Mouse (Mus musculus) hindbrain, embryonic 13.5 days (tissue): ENCODE measurements around the gene Tmem258. TPM values are rescaled to one million over a fixed set of nuclear protein-coding genes. Genes with fewer than 3 reads are reported as not detected.
"Not testable (repeated sequence)": the region's sequence is repeated elsewhere in the genome, so short reads cannot be mapped to it uniquely, and the experiment has no call there.

ENCODE experiments used
- ATAC-seq: fragments of 200-750 bp; cut with Nextera tagmentation; 2 replicates; pipeline ENCODE4 v1.8.0; 2017; ENCODE audit warnings: moderate TSS enrichment; ENCODE audit not compliant: low FRiP score
- H3K27ac ChIP-seq: fragments of 300-500 bp; sonication (generic); 2 replicates; pipeline ENCODE4 v1.5.1; 2015; ENCODE audit warnings: inconsistent platforms, mild to moderate bottlenecking, moderate library complexity
- H3K27me3 ChIP-seq: fragments of 300-500 bp; sonication (generic); 2 replicates; pipeline ENCODE4 v1.6.1; 2015; ENCODE audit warnings: mild to moderate bottlenecking, inconsistent platforms
- H3K36me3 ChIP-seq: fragments of 300-500 bp; sonication (generic); 2 replicates; pipeline ENCODE4 v1.6.1; 2015; ENCODE audit warnings: mild to moderate bottlenecking, inconsistent platforms
- H3K4me1 ChIP-seq: fragments of 300-500 bp; sonication (generic); replicated peaks from 2 replicates; pipeline ENCODE4 v1.6.1; 2015; ENCODE audit warnings: inconsistent platforms
- H3K4me2 ChIP-seq: fragments of 300-500 bp; sonication (generic); 2 replicates; pipeline ENCODE4 v1.6.1; 2015; ENCODE audit warnings: inconsistent platforms, mild to moderate bottlenecking, moderate library complexity
- H3K4me3 ChIP-seq: fragments of 300-500 bp; sonication (generic); 2 replicates; pipeline ENCODE4 v1.5.1; 2015; ENCODE audit warnings: mild to moderate bottlenecking, inconsistent platforms
- H3K9ac ChIP-seq: fragments of 300-500 bp; sonication (generic); 2 replicates; pipeline ENCODE4 v1.6.1; 2015; ENCODE audit warnings: mild to moderate bottlenecking, inconsistent platforms
- H3K9me3 ChIP-seq: fragments of 300-500 bp; sonication (generic); 2 replicates; pipeline ENCODE4 v1.6.1; 2016; ENCODE audit warnings: inconsistent platforms
- WGBS: fragments of 180-500 bp; shearing (Covaris S2); methylation state at CpG from one replicate; pipeline ENCODE4 v1.1.7; 2015; 5-methylcytosine and 5-hydroxymethylcytosine counted together
- polyA plus RNA-seq: library from polyadenylated mRNA; unstranded; fragments of >200 nt; fragmentation: Nextera tagmentation; extraction: Ambion mirVana; gene quantifications from 2 replicates; pipeline ENCODE4 v1.2.1, GENCODE M21; 2015

Tmem258 gene
- polyA plus RNA-seq = 386 and 403 TPM in 2 replicates

DNA sequence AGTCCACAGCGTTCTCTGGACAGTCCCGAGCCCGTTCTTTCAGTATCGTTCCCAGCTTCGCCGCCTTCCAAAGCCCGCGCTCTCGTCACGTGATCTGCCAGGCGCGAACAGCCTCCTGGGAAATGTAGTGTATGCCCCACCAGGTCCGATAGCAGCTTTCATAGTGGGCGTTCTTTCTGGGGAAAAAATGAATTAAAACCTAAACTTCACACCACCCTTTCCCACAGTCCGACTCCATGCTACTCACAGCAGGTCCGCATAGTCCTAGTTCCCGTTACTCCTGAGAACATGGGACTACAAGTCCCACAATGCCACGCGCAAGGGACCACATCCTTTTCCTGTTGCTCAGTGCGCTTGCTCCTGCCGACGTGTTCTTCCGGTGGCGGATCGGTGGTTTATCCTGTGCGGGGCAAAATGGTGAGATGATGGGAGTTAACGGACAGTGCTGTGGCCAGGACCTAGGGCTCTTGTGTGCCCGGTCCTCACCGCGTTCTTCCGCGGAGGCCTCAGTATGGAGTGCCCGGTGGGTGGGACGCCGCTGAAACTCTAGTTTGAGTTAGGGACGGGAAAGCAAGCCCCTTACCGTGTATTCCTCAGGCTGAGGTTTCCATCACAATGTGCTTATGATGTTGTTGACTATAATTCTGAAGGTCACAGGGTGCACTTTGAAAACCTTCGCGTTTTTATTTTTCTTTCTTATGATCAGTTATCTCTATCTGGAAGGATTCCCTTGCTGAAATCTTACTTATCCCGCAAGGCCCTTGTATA, at the start of gene Tmem258, which contains the start of gene Fen1:
Gene Tmem258 (plus strand): TSS at position 167 of the 768 bp plus-strand sequence.
Gene Fen1 (minus strand): TSS at position 322 of the 768 bp plus-strand sequence.
- H3K9me3 ChIP-seq = no peaks in the 10 kb centered on the region
- H3K27ac ChIP-seq = peak within 1 kb of the TSS; percentile 85
- H3K27me3 ChIP-seq = no peaks in the 10 kb centered on the region
- peak; percentile 94 for ATAC-seq
- H3K9ac ChIP-seq = peak within 1 kb of the TSS; percentile 88
- peaks cover 21% of the 10 kb centered on the region for H3K4me1 ChIP-seq
- peak within 1 kb of the TSS; percentile 78 for H3K4me2 ChIP-seq
- H3K4me3 ChIP-seq = peak within 1 kb of the TSS; percentile 64
- whole genome bisulfite sequencing = under 1% methylated on average over 40 of the region's 40 CpGs
- H3K36me3 ChIP-seq = peaks cover 51% of the 10 kb centered on the region

DNA sequence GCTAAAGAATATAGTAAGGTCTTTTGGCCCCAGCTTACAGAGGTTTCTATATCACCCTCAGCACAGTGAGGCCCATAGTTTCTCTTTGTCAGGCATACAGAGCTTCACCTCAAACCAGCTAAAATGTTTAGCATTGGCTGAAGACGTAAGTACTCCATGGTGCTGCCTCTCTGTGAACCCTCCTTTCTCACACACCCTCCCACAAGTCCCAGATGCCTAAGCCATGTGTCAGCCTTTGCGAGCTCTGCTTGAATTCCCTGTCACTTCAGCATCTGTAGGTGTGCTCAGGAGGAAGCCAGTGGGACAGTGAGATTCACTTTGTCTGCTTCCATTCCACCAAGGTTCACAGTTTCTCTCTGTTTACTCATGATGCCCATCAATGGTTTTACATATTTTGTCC, 46.1 kb upstream of the Tmem258 start:
- no peak for ATAC-seq
- 91% methylated on average over 2 of the region's 2 CpGs for WGBS
- no peaks in the 10 kb centered on the region for H3K4me1 ChIP-seq
- H3K27me3 ChIP-seq = no peaks in the 10 kb centered on the region
- no peak overlapping the region for H3K4me3 ChIP-seq
- H3K4me2 ChIP-seq = no peak overlapping the region
- no peaks in the 10 kb centered on the region for H3K36me3 ChIP-seq
- H3K27ac ChIP-seq = no peak overlapping the region
- no peaks in the 10 kb centered on the region for H3K9me3 ChIP-seq
- H3K9ac ChIP-seq = no peak overlapping the region

DNA sequence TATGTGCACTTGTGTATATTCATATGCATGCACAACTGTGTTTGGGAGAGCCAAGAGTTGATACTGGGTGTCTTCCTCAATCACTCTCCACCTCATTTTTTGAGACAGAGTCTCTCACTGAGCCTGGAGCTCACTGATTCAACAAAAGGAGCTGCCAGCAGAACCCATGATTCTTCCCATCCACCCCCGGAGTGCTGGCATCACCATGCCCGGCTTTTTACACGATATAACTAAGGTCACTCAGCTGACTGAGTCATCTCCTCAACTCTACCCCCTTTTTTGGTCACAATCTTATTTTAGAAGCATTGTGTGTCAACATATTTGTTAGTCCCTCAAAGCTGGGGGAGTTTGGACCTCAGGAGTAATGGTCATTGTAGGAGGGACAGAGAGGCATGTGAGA, 39.9 kb upstream of the Tmem258 start:
- H3K4me3 ChIP-seq = no peak overlapping the region
- ATAC-seq = no peak
- no peaks in the 10 kb centered on the region for H3K27me3 ChIP-seq
- no peak overlapping the region for H3K4me2 ChIP-seq
- WGBS = 88% methylated on average over 3 of the region's 3 CpGs
- H3K9me3 ChIP-seq = no peaks in the 10 kb centered on the region
- H3K9ac ChIP-seq = no peak overlapping the region
- no peaks in the 10 kb centered on the region for H3K36me3 ChIP-seq
- H3K4me1 ChIP-seq = no peaks in the 10 kb centered on the region
- no peak overlapping the region for H3K27ac ChIP-seq

DNA sequence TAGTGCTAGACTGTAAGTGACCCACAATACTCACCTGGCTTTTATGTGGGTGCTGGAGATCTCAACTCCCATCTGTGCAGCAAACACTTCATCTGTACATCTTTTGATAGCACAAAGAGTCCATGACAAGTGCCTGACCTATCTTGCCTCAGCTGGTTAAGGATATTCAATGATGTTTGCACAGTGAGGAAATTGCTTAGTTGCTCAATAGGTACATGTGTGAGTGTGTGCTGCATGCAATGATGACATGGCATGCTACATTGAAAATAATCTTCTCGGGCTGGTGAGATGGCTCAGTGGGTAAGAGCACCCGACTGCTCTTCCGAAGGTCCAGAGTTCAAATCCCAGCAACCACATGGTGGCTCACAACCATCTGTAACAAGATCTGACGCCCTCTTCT, 37.9 kb upstream of the Tmem258 start:
- not testable (repeated sequence) for H3K27me3 ChIP-seq, H3K9me3 ChIP-seq, ATAC-seq, H3K36me3 ChIP-seq, H3K4me3 ChIP-seq, H3K4me2 ChIP-seq, H3K9ac ChIP-seq, H3K27ac ChIP-seq, H3K4me1 ChIP-seq
- 82% methylated on average over 4 of the region's 4 CpGs for WGBS

DNA sequence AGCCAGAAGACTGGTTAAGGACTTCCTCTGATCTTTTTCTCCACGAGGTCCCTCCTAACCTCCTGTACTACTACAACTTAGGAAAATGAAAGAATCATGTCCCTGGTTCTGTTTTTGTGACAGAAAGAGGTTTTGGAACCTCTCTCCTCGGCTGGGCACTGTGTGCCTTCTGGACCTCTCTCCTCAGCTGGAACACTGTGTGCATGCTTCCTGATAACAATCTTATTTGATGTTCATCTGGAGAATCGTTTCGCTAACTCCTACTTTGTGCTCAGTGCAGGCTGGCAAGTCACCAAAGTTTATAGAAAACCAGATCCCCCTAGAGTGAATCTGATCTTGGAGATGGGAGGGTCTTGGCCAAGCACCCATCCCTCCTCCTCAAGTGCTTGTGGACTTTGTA, 36.7 kb upstream of the Tmem258 start:
- Histone ChIP-seq H3K4me2 (no peak overlapping the region), H3K9ac (no peak overlapping the region), H3K27me3 (no peaks in the 10 kb centered on the region), H3K27ac (no peak overlapping the region), H3K4me1 (no peaks in the 10 kb centered on the region), H3K4me3 (no peak overlapping the region), H3K9me3 (no peaks in the 10 kb centered on the region), H3K36me3 (no peaks in the 10 kb centered on the region)
- 85% methylated on average over 4 of the region's 4 CpGs for WGBS
- no peak for ATAC-seq

DNA sequence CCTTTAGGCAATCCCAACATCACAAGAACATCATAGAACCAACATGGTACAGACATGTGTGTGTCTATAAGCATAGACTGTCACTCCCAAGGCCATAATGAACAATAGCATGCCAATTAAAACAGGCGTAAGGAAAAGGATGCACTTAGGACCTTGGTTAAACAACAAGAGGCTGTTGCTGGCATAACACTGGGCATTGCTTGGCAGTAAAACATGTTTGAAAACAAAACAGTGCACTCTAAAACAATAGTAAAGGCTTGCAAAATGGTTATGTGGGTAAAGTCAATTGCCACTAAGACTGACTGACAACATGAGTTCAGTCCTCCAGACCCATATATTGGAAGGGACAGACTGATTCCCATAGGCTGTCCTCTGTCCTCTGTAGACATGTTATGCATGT, 35.9 kb upstream of the Tmem258 start:
- Histone ChIP-seq H3K4me2 (no peak overlapping the region), H3K27ac (no peak overlapping the region), H3K4me3 (no peak overlapping the region), H3K4me1 (no peaks in the 10 kb centered on the region), H3K9me3 (no peaks in the 10 kb centered on the region), H3K27me3 (no peaks in the 10 kb centered on the region), H3K9ac (no peak overlapping the region), H3K36me3 (no peaks in the 10 kb centered on the region)
- no peak for ATAC-seq
- 93% methylated on average over 1 of the region's 1 CpGs for WGBS

DNA sequence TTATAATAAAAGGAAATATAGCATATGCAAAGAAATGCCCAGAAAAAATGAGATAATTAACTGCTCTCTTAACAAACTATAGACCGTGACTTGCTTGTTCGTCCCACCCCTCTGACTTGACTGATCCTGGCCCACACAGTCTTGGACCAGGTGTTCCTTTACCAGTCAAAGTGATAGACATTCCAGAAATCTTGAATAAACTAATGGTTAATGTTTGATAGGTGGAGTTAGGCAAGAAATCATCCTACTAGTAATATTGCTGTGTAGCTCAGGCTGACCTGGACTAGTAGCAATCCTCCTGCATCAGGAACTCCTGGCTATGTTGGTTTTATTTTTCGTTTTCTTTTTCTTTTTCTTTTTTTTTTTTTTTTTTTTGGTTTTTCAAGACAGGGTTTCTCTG, 35.4 kb upstream of the Tmem258 start:
- 87% methylated on average over 3 of the region's 3 CpGs for WGBS
- ATAC-seq = no peak
- Histone ChIP-seq H3K27me3 (no peaks in the 10 kb centered on the region), H3K4me3 (no peak overlapping the region), H3K4me1 (no peaks in the 10 kb centered on the region), H3K36me3 (no peaks in the 10 kb centered on the region), H3K4me2 (no peak overlapping the region), H3K27ac (no peak overlapping the region), H3K9me3 (no peaks in the 10 kb centered on the region), H3K9ac (no peak overlapping the region)

DNA sequence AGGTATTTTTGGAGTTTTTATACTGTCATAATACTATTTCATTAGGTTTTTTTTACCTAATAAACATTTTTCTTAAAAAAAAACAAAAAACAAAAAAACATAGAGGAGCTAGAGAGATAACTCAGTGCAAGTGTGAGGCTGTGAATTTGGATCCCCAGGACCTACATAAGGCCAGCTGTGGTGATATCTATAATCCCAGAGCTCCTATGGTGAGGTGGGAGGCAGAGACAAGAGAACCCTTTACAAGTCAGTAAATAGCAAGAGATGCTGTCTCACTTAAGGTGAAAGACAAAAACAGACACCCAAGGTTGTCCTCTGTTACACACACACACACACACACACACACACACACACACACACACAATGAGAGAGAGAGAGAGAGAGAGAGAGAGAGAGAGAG, 34.6 kb upstream of the Tmem258 start:
- Histone ChIP-seq H3K9me3 (no peaks in the 10 kb centered on the region), H3K4me3 (no peak overlapping the region), H3K36me3 (no peaks in the 10 kb centered on the region), H3K9ac (no peak overlapping the region), H3K27ac (no peak overlapping the region), H3K27me3 (no peaks in the 10 kb centered on the region), H3K4me2 (no peak overlapping the region), H3K4me1 (no peaks in the 10 kb centered on the region)
- no peak for ATAC-seq

DNA sequence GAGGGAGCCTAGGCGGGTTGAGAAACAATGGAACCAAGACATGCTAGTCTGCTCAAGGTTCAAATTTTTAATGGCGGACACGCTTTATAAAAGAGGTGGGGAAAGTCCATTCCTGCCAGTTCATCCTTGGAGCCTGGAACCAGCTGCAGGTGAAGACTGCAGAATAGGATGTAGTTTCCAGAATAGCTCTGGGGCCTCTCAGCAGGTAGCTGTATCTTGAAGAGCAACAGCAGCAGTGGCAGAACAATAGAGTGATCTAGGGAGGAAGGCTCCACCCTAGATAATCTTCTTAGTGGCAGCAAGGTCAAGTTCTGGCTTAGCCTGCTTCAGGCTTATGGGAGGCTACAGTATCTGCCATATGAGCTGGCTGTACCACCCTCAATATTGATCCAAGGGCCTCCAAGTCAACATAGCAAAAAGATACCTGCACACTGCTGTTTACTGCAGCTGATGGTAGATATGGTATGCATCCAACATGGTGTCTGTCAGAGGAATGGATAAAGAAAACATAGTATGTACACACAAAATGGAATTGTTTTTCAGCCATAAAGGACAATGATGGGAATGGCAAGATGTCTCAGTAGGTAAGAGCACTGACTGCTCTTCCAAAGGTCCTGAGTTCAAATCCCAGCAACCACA, 34.0 kb upstream of the Tmem258 start:
- not testable (repeated sequence) for ATAC-seq, H3K4me2 ChIP-seq, H3K27ac ChIP-seq, H3K27me3 ChIP-seq, H3K4me3 ChIP-seq, H3K9ac ChIP-seq, H3K36me3 ChIP-seq, H3K9me3 ChIP-seq, H3K4me1 ChIP-seq
- WGBS = 88% methylated on average over 3 of the region's 3 CpGs

DNA sequence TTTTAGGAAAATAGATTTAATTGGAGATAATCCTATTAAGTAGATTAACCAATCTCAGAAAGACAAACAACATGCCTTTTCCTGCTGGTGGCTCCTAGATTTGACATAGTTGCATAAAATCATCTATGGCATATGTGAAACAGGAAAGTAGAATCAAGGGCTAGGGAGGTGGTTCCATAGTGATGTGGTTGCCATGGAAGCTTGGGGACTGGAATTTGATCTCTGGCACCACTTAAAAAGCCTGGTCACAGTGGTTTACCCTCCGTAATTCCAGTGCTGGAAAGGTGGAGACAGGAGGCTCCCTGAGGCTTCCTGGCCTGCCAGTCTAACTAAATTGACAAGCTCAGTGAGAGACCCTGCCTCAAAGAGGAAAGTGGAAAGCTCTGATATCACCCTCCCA, 33.3 kb upstream of the Tmem258 start:
- Histone ChIP-seq H3K4me1 (no peaks in the 10 kb centered on the region), H3K9ac (no peak overlapping the region), H3K4me3 (no peak overlapping the region), H3K4me2 (no peak overlapping the region), H3K27ac (no peak overlapping the region), H3K36me3 (no peaks in the 10 kb centered on the region), H3K9me3 (no peaks in the 10 kb centered on the region), H3K27me3 (no peaks in the 10 kb centered on the region)
- 12% methylated on average over 1 of the region's 1 CpGs for WGBS
- no peak for ATAC-seq

DNA sequence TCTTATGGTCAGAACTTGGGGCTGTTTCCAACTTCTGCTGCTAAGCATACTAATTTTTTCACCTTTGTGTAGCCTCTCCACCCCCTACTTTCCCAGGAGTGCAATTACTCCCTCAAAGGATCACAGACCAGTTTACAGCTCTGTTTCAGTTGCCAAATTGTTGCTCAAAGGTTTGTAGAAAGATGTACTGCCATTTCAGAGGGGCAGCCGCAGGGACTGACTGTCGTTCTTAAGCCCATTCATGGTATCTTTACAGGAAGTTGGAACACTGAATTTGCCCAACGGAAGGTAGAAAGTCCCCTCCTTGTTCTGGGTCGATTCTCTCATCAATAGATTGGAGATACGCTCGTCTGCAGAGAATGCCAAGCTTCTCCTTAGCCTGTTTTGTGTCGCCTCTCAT, 32.5 kb upstream of the Tmem258 start:
- ATAC-seq = no peak
- H3K4me1 ChIP-seq = no peaks in the 10 kb centered on the region
- H3K9ac ChIP-seq = no peak overlapping the region
- H3K27ac ChIP-seq = no peak overlapping the region
- no peaks in the 10 kb centered on the region for H3K36me3 ChIP-seq
- 86% methylated on average over 7 of the region's 7 CpGs for WGBS
- H3K9me3 ChIP-seq = no peaks in the 10 kb centered on the region
- H3K4me3 ChIP-seq = no peak overlapping the region
- no peak overlapping the region for H3K4me2 ChIP-seq
- H3K27me3 ChIP-seq = no peaks in the 10 kb centered on the region

DNA sequence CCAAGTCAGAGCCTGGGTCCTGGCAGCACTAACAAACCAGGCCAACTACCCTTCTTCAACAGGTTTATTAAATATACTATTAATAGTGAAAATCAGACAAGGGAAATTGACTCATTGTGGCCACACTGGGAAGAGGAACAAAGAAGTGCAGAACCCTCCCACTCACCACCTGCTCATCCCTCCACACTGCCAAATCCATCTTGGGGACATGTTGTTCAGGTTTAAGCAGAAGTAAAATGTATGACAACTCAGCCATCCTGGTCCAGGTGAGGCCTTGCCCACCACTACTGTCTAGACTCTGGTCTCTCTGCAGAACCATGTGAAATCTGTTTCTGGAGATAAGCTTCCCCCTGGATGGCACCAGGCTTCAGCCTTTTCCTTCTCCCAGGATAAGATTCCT, 32.0 kb upstream of the Tmem258 start:
- H3K9me3 ChIP-seq = no peaks in the 10 kb centered on the region
- no peak overlapping the region for H3K9ac ChIP-seq
- no peaks in the 10 kb centered on the region for H3K4me1 ChIP-seq
- no peaks in the 10 kb centered on the region for H3K27me3 ChIP-seq
- no peak overlapping the region for H3K4me3 ChIP-seq
- no peaks in the 10 kb centered on the region for H3K36me3 ChIP-seq
- no peak overlapping the region for H3K4me2 ChIP-seq
- ATAC-seq = no peak
- H3K27ac ChIP-seq = no peak overlapping the region

DNA sequence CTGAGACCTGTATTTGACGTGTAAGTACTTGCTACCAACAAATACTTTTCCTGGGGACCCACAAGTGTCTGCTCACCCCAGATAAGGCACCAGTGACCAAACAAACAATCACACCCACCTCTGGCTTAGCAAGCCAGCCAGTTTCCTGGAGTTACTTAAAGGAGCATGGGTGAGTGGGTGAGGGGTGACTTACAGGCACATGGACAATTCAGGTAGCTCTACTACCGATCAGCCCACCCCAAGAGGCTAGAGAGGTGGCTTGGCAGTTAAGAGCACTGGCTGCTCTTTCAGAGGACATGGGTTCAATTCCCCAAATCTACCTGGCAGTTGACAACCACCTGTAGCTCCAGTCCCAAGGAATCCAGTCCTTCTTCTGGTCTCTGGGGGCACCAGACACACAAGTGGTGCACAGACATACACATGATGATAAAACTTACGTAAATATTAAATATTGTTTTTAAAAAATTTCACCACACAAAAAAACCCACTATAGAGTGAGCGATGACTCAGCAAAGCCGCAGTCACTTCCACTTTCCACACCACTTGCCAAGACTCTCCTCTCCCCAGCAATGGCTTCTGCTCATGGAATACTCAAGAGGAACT, 30.6 kb upstream of the Tmem258 start:
- H3K4me3 ChIP-seq = no peak overlapping the region
- no peaks in the 10 kb centered on the region for H3K4me1 ChIP-seq
- no peaks in the 10 kb centered on the region for H3K9me3 ChIP-seq
- no peak overlapping the region for H3K4me2 ChIP-seq
- H3K27ac ChIP-seq = no peak overlapping the region
- no peak overlapping the region for H3K9ac ChIP-seq
- 93% methylated on average over 5 of the region's 5 CpGs for WGBS
- H3K36me3 ChIP-seq = no peaks in the 10 kb centered on the region
- no peak for ATAC-seq
- no peaks in the 10 kb centered on the region for H3K27me3 ChIP-seq
